Mouse (Mus musculus) myocyte (in vitro differentiated cells): ENCODE measurements around the gene Arhgap6. TPM values are rescaled to one million over a fixed set of nuclear protein-coding genes. Genes with fewer than 3 reads are reported as not detected.

Experiments used
- H3K27me3 ChIP-seq: one replicate; pipeline ENCODE4 v1.6.1; 2011; ENCODE audit not compliant: control insufficient read depth, insufficient read depth, insufficient read length
- H3K36me3 ChIP-seq: one replicate; pipeline ENCODE4 v1.6.1; 2011; ENCODE audit not compliant: control insufficient read depth, insufficient read depth
- H3K4me2 ChIP-seq: one replicate; pipeline ENCODE4 v1.6.1; 2011; ENCODE audit warnings: low read depth, control low read depth
- H3K4me3 ChIP-seq: one replicate; pipeline ENCODE4 v1.5.1; 2011; ENCODE audit warnings: mild to moderate bottlenecking, control low read depth, moderate library complexity
- H3K79me2 ChIP-seq: one replicate; pipeline ENCODE4 v1.6.1; 2011; ENCODE audit not compliant: control insufficient read depth, insufficient read depth
- H3ac ChIP-seq: one replicate; pipeline ENCODE4 v1.6.1; 2011; ENCODE audit not compliant: control insufficient read depth, insufficient read length
- CEBPB ChIP-seq: IDR thresholded peaks from 2 replicates; pipeline ENCODE4 v1.6.1; 2011; ENCODE audit warnings: mild to moderate bottlenecking, moderate library complexity; ENCODE audit not compliant: poor library complexity, insufficient read depth, severe bottlenecking
- E2F4 ChIP-seq: IDR thresholded peaks from one replicate; pipeline ENCODE4 v1.6.1; 2011; ENCODE audit warnings: mild to moderate bottlenecking, control low read depth, moderate library complexity; ENCODE audit not compliant: insufficient read depth
- MAX ChIP-seq: IDR thresholded peaks from one replicate; pipeline ENCODE4 v1.6.1; 2011; ENCODE audit warnings: low read depth, mild to moderate bottlenecking, control low read depth
- MYOD1 ChIP-seq, 3 experiments: IDR thresholded peaks; one replicate each; pipeline ENCODE4 v1.6.1; 2011; ENCODE audit warnings: control low read depth in 2 of 3, low read depth in 2 of 3, mild to moderate bottlenecking in 2 of 3, moderate library complexity in 1 of 3; ENCODE audit not compliant: insufficient read length in 2 of 3, control insufficient read depth in 1 of 3
- MYOG ChIP-seq, 3 experiments: IDR thresholded peaks; one replicate each; pipeline ENCODE4 v1.6.1; 2011; ENCODE audit warnings: control low read depth in 2 of 3, low read depth in 2 of 3, mild to moderate bottlenecking in 2 of 3; ENCODE audit not compliant: insufficient read length in 2 of 3, control insufficient read depth in 1 of 3, insufficient read depth in 1 of 3
- POLR2A ChIP-seq: IDR thresholded peaks from one replicate; pipeline ENCODE4 v1.6.1; 2011; ENCODE audit warnings: low read depth, mild to moderate bottlenecking, control low read depth, moderate library complexity; ENCODE audit not compliant: insufficient read length
- POLR2AphosphoS2 ChIP-seq: IDR thresholded peaks from one replicate; pipeline ENCODE4 v1.6.1; 2011; ENCODE audit warnings: low read depth, control low read depth; ENCODE audit not compliant: insufficient read length
- REST ChIP-seq: IDR thresholded peaks from one replicate; pipeline ENCODE4 v1.6.1; 2011; ENCODE audit warnings: mild to moderate bottlenecking, control low read depth, moderate library complexity; ENCODE audit not compliant: insufficient read depth, insufficient read length
- SRF ChIP-seq: IDR thresholded peaks from one replicate; pipeline ENCODE4 v1.6.1; 2011; ENCODE audit warnings: low read depth; ENCODE audit not compliant: control insufficient read depth, insufficient read length
- TCF12 ChIP-seq: IDR thresholded peaks from one replicate; pipeline ENCODE4 v1.6.1; 2011; ENCODE audit warnings: mild to moderate bottlenecking, control low read depth; ENCODE audit not compliant: poor library complexity, insufficient read depth, severe bottlenecking
- TCF3 ChIP-seq: IDR thresholded peaks from one replicate; pipeline ENCODE4 v1.6.1; 2011; ENCODE audit warnings: low read depth, control low read depth; ENCODE audit not compliant: insufficient read length
- USF1 ChIP-seq: IDR thresholded peaks from one replicate; pipeline ENCODE4 v1.6.1; 2011; ENCODE audit warnings: low read depth, mild to moderate bottlenecking, control low read depth, moderate library complexity
- polyA plus RNA-seq: library from polyadenylated mRNA; unstranded; fragments of >200 nt; fragmentation: generic; extraction: Trizol; gene quantifications from one replicate; pipeline ENCODE4 v1.2.1, GENCODE M21; 2012; ENCODE audit warnings: missing spikeins

Arhgap6 gene
- polyA plus RNA-seq, 1 experiment = 0.40 TPM

DNA sequence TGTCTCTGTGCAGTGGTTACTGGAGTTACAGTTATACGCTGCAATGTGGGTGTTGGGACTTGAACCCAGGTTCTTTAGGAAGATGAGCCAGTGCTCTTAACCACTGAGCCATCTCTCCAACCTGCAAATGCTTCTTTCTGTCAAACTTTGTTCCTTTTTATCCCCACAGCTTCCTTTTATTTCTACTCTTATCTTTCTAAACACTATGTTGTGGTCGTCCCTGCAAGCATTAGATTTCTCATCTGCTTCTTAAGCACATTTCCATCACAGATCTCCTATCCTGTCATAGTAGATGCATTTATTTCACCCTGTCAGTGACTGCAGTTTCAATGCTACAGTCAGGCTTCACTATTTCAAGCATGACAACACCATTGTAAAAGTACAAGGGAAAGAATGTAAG is 312.5 kb downstream of the Arhgap6 start:
- no peak for TF ChIP-seq TCF3
- TF ChIP-seq SRF = no peak
- no peak for TF ChIP-seq E2F4
- no peak for TF ChIP-seq TCF12
- no peak for TF ChIP-seq MAX
- TF ChIP-seq REST = no peak
- no peak for TF ChIP-seq MYOG (IDR thresholded peaks at IDR 0.05; ENCODE audit: control insufficient read depth in 1 of 3, insufficient read depth in 1 of 3, insufficient read length in 2 of 3, low read depth in 2 of 3)
- no peak for TF ChIP-seq USF1
- TF ChIP-seq POLR2AphosphoS2 = no peak
- no peaks in the 10 kb centered on the region for H3K79me2 ChIP-seq
- no peak overlapping the region for H3K4me3 ChIP-seq
- H3ac ChIP-seq = no peak overlapping the region
- no peaks in the 10 kb centered on the region for H3K27me3 ChIP-seq
- H3K36me3 ChIP-seq = no peaks in the 10 kb centered on the region
- no peak overlapping the region for H3K4me2 ChIP-seq

DNA sequence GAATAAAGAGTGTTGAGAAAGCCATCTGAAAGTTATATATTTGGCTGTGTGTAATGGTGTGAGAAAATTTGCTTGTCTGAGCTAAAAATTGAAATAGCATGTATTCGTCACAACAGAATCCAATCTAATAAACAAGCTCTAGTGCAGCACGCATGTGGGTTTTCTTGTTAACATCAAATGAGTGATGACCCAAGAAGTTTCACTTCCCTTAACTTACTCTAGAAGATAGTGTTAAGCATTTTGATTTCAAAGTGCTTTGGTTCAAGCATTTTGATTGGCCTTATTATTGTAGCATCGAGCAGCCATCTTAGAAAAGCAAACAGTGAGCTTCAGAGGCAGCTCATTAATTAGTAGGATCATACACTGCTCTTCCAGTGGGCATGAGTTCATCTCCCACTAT is 315.1 kb downstream of the Arhgap6 start:
- Histone ChIP-seq H3K36me3 (no peaks in the 10 kb centered on the region), H3K4me3 (no peak overlapping the region), H3K27me3 (no peaks in the 10 kb centered on the region), H3K4me2 (no peak overlapping the region), H3K79me2 (no peaks in the 10 kb centered on the region), H3ac (no peak overlapping the region)
- TF ChIP-seq MYOG (IDR thresholded peaks at IDR 0.05; ENCODE audit: control insufficient read depth in 1 of 3, insufficient read depth in 1 of 3, insufficient read length in 2 of 3, low read depth in 2 of 3) (no peak), MAX (no peak)

DNA sequence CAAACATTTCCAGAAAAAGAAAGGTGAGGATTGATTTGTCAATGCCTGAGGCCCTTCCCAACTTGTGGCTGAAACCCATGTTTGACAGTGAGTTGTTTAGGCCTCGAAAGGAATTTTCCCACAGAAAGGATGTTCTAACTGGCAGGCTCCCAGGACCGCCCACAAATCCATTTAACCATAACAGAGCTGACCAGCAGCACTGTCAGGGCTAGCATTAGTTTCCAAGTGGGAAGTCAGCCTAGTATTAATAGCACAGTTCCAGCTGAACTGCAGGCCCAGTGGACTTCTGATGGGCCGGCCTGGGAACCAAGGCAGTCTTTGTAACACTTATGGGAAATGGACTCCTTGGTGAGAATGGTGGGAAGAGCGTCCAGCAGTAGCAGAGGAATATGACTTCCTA is 317.8 kb downstream of the Arhgap6 start:
- no peak overlapping the region for H3K4me3 ChIP-seq
- H3ac ChIP-seq = no peak overlapping the region
- TF ChIP-seq TCF12 (no peak), MAX (no peak), POLR2A (no peak), MYOG (IDR thresholded peaks at IDR 0.05; ENCODE audit: control insufficient read depth in 1 of 3, insufficient read depth in 1 of 3, insufficient read length in 2 of 3, low read depth in 2 of 3) (no peak), USF1 (no peak), CEBPB (no peak), E2F4 (no peak), TCF3 (no peak), SRF (no peak)
- no peaks in the 10 kb centered on the region for H3K79me2 ChIP-seq
- no peaks in the 10 kb centered on the region for H3K27me3 ChIP-seq
- H3K4me2 ChIP-seq = peak overlapping the region; percentile 52
- H3K36me3 ChIP-seq = no peaks in the 10 kb centered on the region

DNA sequence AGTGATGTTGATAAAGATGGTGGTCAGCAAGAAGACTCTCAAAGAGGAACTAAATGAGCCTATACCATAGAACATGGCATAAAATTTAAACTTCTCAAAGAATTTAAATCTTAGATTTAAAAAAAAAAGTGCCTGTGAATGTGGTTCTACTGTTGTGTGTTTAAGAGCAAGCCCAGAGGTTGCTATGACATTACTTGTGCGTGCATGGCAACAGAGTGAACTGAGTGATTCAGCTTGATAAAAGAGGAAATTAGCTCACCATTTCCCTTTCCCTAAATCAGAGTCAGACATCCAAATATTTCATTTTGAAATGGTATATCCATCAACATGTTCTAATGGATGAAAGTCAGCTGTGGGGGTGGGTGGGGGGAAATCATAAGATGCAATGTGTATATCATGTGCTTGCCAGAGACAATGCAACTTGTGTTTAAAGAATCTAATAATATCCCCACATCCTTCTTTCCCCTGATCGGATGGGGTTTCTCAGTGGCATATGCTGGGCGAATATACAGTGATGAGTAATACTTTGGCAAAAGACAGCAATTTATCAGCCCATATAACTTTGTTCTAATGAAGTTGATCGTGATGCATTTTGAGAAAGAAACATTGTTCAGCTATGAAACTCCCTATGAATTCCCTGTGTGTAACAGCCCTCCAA is 328.3 kb downstream of the Arhgap6 start:
- H3K79me2 ChIP-seq = no peaks in the 10 kb centered on the region
- H3K36me3 ChIP-seq = no peaks in the 10 kb centered on the region
- H3K4me2 ChIP-seq = peak overlapping the region; percentile 55
- H3ac ChIP-seq = no peak overlapping the region
- no peaks in the 10 kb centered on the region for H3K27me3 ChIP-seq
- no peak overlapping the region for H3K4me3 ChIP-seq
- TF ChIP-seq E2F4 (no peak), REST (no peak), CEBPB (no peak), USF1 (no peak), SRF (no peak), POLR2AphosphoS2 (no peak), POLR2A (no peak), TCF12 (no peak), MAX (no peak), MYOG (IDR thresholded peaks at IDR 0.05; ENCODE audit: control insufficient read depth in 1 of 3, insufficient read depth in 1 of 3, insufficient read length in 2 of 3, low read depth in 2 of 3) (no peak)

DNA sequence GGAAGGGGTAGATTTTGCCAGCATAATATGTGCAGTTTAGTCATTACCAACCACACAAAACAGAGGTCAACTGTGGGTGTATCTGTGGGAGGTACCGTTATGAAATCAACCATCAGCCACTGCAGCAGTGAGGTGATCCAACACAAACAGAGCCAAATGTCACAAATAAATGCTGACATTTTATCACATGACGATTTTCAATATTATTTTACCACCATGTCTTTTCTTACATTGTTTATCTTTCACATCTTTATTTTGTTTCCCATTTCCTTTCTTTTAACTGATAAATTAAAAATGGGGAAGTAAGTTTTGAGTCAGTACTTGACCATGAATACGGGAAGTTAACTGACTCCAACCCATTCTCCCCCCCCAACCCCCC is 328.9 kb downstream of the Arhgap6 start:
- Histone ChIP-seq H3ac (no peak overlapping the region), H3K4me3 (no peak overlapping the region), H3K36me3 (no peaks in the 10 kb centered on the region), H3K79me2 (no peaks in the 10 kb centered on the region), H3K27me3 (no peaks in the 10 kb centered on the region), H3K4me2 (peak overlapping the region; percentile 55)
- TF ChIP-seq TCF12 (no peak), TCF3 (no peak), SRF (no peak), REST (no peak), MYOG (IDR thresholded peaks at IDR 0.05; ENCODE audit: control insufficient read depth in 1 of 3, insufficient read depth in 1 of 3, insufficient read length in 2 of 3, low read depth in 2 of 3) (no peak), USF1 (no peak), MYOD1 (IDR thresholded peaks at IDR 0.05; ENCODE audit: control insufficient read depth in 1 of 3, insufficient read length in 2 of 3, low read depth in 2 of 3) (no peak), E2F4 (no peak), POLR2AphosphoS2 (no peak), CEBPB (no peak), MAX (no peak), POLR2A (no peak)
